Mouse (Mus musculus): ENCODE results near the gene Bcan.

GRCm38 (mm10) chr3:88023192-88024074, 23.4 kb upstream of the Bcan start:
- TF ChIP-seq POLR2A (IDR thresholded peaks at IDR 0.05; ENCODE audit: low read depth, low read length) (no peak), CTCF (IDR thresholded peaks at IDR 0.05; ENCODE audit: extremely low read depth, insufficient read depth, insufficient read length, insufficient replicate concordance) (no peak)

Measured in spleen, adult 2 months (tissue).